Mouse (Mus musculus): ENCODE measurements around the gene Rere.

GRCm38 (mm10) chr4:150460451-150460850 is 179.0 kb downstream of the Rere start:
- TF ChIP-seq CTCF (IDR thresholded peaks at IDR 0.05; ENCODE audit: control insufficient read depth, insufficient read depth, low read length) (no peak), POLR2A (IDR thresholded peaks at IDR 0.05; ENCODE audit: borderline replicate concordance, control insufficient read depth, low read depth, low read length) (no peak)

All from bone marrow, adult 2 months (tissue).